Mouse (Mus musculus): ENCODE results near the gene Dnttip2.

- peak; percentile 9; the same call in 1 of the 2 replicates for TF ChIP-seq CTCF (IDR thresholded peaks at IDR 0.05; ENCODE audit: control insufficient read depth, insufficient read depth, low read length)
- no peak for TF ChIP-seq POLR2A (IDR thresholded peaks at IDR 0.05; ENCODE audit: borderline replicate concordance, control insufficient read depth, low read depth, low read length)
Measured at GRCm38 (mm10) chr3:122292300-122293222, 18.4 kb downstream of the Dnttip2 start.
